Mouse (Mus musculus): ENCODE data around the gene Xrn2. TPM values are rescaled to one million over a fixed set of nuclear protein-coding genes. Genes with fewer than 3 reads are reported as not detected.
"Not testable (repeated sequence)": the region's sequence is repeated elsewhere in the genome, so short reads cannot be mapped to it uniquely, and the experiment has no call there.

Gene Xrn2
- polyA plus RNA-seq, 1 experiment = 46.2 TPM

DNA sequence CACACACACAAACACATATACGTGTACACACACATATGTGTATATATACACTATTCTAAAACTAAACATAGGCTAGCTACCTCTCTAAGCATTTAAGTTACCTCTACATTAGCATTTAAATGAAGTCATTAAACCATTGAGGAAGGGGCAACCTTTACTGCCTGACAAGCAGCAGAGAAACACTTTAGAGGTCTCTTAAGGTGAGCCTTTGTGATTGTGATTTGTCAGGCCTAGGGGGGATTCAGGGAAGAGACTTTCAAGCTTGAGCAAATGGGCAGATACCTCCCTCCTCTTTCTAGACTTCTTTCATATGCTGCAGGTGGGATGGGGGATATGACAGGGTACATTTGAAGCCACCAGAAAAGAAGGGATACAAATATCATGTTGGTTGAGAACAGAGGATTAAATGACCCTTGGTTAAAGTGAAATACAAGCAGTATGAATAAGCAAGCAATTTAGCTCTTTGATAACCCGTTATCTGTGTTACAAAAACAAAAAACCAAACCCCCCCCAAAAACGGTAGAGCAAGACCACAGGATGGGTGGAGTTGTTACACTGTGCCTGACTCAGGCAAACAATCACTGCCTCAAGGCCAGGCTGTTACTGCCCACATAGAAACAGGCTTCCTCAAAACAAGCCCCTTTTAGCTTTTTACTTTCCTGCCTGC is 1.2 kb upstream of the Xrn2 start:
- Histone ChIP-seq H3K27me3 (ENCODE audit: control insufficient read depth, insufficient read depth, insufficient read length) (no peaks in the 10 kb centered on the region), H3K79me2 (ENCODE audit: control insufficient read depth, insufficient read depth) (peaks cover 44% of the 10 kb centered on the region), H3K4me3 (ENCODE audit: insufficient read depth, poor library complexity, severe bottlenecking) (peak overlapping the region; percentile 80), H3K36me3 (ENCODE audit: control insufficient read depth, insufficient read depth) (peaks cover 16% of the 10 kb centered on the region), H3K79me3 (ENCODE audit: low read depth) (peaks cover 30% of the 10 kb centered on the region), H3ac (ENCODE audit: control insufficient read depth, insufficient read length, low read depth) (peak overlapping the region; percentile 63)
- no peak for TF ChIP-seq MYOD1 (IDR thresholded peaks at IDR 0.05; ENCODE audit: control insufficient read depth, insufficient read length, low read depth)
- no peak for TF ChIP-seq USF1 (IDR thresholded peaks at IDR 0.05; ENCODE audit: low read depth)
- no peak for TF ChIP-seq FOSL1 (IDR thresholded peaks at IDR 0.05; ENCODE audit: insufficient read depth, low read length, poor library complexity, severe bottlenecking)
- no peak for TF ChIP-seq MAX (IDR thresholded peaks at IDR 0.05)
- TF ChIP-seq MYOG (IDR thresholded peaks at IDR 0.05; ENCODE audit: control insufficient read depth, extremely low read depth, insufficient read length) = no peak
- TF ChIP-seq CEBPB (IDR thresholded peaks at IDR 0.05; ENCODE audit: low read depth) = no peak
- no peak for TF ChIP-seq CTCF (IDR thresholded peaks at IDR 0.05; ENCODE audit: control insufficient read depth, insufficient read depth, insufficient read length)

DNA sequence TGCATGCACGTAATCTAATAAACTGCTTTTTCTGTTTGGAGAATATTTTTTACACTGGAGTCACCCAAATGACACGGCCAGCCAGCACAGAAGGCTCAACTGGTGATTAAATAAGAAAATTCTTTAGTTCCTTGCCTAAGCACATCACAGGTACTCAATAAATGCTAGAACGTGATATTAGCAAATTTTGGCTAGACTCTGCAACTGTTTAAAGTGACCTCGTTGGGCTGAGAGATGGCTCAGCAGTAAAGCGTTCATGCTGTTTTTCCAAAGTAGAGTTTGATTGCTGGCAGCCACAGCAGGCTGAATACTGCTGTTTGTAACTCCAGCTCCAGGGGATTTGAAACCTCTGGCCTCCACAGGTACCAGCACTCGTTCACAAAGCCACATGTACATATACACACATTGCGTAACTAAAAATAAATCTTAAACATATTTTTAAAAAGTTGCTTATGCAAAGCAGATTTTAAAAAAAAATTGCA is 614 bp upstream of the Xrn2 start:
- Histone ChIP-seq H3K36me3 (ENCODE audit: control insufficient read depth, insufficient read depth) (peaks cover 17% of the 10 kb centered on the region), H3K79me3 (ENCODE audit: low read depth) (peaks cover 36% of the 10 kb centered on the region), H3ac (ENCODE audit: control insufficient read depth, insufficient read length, low read depth) (peak overlapping the region; percentile 72), H3K4me3 (ENCODE audit: insufficient read depth, poor library complexity, severe bottlenecking) (peak overlapping the region; percentile 80), H3K27me3 (ENCODE audit: control insufficient read depth, insufficient read depth, insufficient read length) (no peaks in the 10 kb centered on the region), H3K79me2 (ENCODE audit: control insufficient read depth, insufficient read depth) (peaks cover 49% of the 10 kb centered on the region)
- TF ChIP-seq CEBPB (IDR thresholded peaks at IDR 0.05; ENCODE audit: low read depth) = peak; percentile 41
- TF ChIP-seq USF1 (IDR thresholded peaks at IDR 0.05; ENCODE audit: low read depth) = no peak
- TF ChIP-seq FOSL1 (IDR thresholded peaks at IDR 0.05; ENCODE audit: insufficient read depth, low read length, poor library complexity, severe bottlenecking) = no peak
- TF ChIP-seq MYOG (IDR thresholded peaks at IDR 0.05; ENCODE audit: control insufficient read depth, extremely low read depth, insufficient read length) = no peak

DNA sequence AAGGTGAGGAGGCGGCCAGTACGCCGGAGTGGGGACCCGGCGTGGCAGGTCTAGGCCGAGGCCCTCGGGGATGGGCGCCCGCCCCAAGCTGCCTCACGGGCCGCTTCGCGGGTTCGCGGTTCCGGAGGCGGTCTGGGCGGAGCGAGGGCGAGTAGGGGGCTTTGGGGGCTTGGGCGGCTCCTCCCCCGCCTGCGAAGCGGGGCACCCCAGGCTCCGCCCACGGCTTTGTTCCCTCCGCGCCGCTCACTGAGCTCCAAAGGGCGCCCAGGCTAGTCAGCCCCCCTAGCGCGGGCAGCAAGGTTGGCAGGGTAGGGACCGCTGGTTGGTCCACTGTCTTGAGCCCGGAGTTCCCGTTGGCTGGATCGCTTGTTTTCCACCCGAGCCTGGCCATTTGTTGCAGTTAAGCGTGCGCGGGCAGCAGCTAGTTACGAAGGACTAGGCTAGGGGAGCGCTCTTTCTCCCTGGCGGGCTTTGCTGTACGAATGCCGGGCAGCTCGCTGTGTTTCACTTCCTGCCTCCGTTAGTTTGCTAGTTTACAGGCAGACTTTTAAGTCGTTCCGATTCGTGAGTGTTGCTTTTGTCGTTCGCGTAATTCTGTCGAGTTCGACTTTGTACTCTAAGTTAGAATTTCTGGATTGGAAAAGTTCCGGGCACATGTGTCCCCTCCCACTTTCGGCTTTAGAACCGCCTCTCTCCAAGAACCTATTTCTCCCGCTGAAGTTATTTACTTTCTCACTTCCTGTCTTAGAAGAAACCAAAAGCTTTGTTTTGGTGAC is 586 bp downstream of the Xrn2 start:
- Histone ChIP-seq H3ac (ENCODE audit: control insufficient read depth, insufficient read length, low read depth) (peak overlapping the region; percentile 99), H3K4me3 (ENCODE audit: insufficient read depth, poor library complexity, severe bottlenecking) (peak overlapping the region; percentile 80), H3K36me3 (ENCODE audit: control insufficient read depth, insufficient read depth) (peaks cover 17% of the 10 kb centered on the region), H3K79me2 (ENCODE audit: control insufficient read depth, insufficient read depth) (peaks cover 61% of the 10 kb centered on the region), H3K79me3 (ENCODE audit: low read depth) (peaks cover 48% of the 10 kb centered on the region), H3K27me3 (ENCODE audit: control insufficient read depth, insufficient read depth, insufficient read length) (no peaks in the 10 kb centered on the region)
- TF ChIP-seq CTCF (IDR thresholded peaks at IDR 0.05; ENCODE audit: control insufficient read depth, insufficient read depth, insufficient read length) = no peak
- TF ChIP-seq CEBPB (IDR thresholded peaks at IDR 0.05; ENCODE audit: low read depth) = no peak
- TF ChIP-seq USF1 (IDR thresholded peaks at IDR 0.05; ENCODE audit: low read depth) = no peak
- no peak for TF ChIP-seq FOSL1 (IDR thresholded peaks at IDR 0.05; ENCODE audit: insufficient read depth, low read length, poor library complexity, severe bottlenecking)
- no peak for TF ChIP-seq MYOG (IDR thresholded peaks at IDR 0.05; ENCODE audit: control insufficient read depth, extremely low read depth, insufficient read length)
- no peak for TF ChIP-seq MAX (IDR thresholded peaks at IDR 0.05)
- TF ChIP-seq MYOD1 (IDR thresholded peaks at IDR 0.05; ENCODE audit: control insufficient read depth, insufficient read length, low read depth) = no peak

- peaks cover 57% of the 10 kb centered on the region for H3K79me3 ChIP-seq (ENCODE audit: low read depth)
- H3K36me3 ChIP-seq (ENCODE audit: control insufficient read depth, insufficient read depth) = peaks cover 17% of the 10 kb centered on the region
- no peak overlapping the region for H3ac ChIP-seq (ENCODE audit: control insufficient read depth, insufficient read length, low read depth)
- no peaks in the 10 kb centered on the region for H3K27me3 ChIP-seq (ENCODE audit: control insufficient read depth, insufficient read depth, insufficient read length)
- TF ChIP-seq FOSL1 (IDR thresholded peaks at IDR 0.05; ENCODE audit: insufficient read depth, low read length, poor library complexity, severe bottlenecking) (no peak), MYOG (IDR thresholded peaks at IDR 0.05; ENCODE audit: control insufficient read depth, extremely low read depth, insufficient read length) (no peak), USF1 (IDR thresholded peaks at IDR 0.05; ENCODE audit: low read depth) (no peak), MAX (IDR thresholded peaks at IDR 0.05) (no peak), CTCF (IDR thresholded peaks at IDR 0.05; ENCODE audit: control insufficient read depth, insufficient read depth, insufficient read length) (no peak), CEBPB (IDR thresholded peaks at IDR 0.05; ENCODE audit: low read depth) (no peak), MYOD1 (IDR thresholded peaks at IDR 0.05; ENCODE audit: control insufficient read depth, insufficient read length, low read depth) (no peak)
- H3K79me2 ChIP-seq (ENCODE audit: control insufficient read depth, insufficient read depth) = peaks cover 70% of the 10 kb centered on the region
- peak overlapping the region; percentile 80 for H3K4me3 ChIP-seq (ENCODE audit: insufficient read depth, poor library complexity, severe bottlenecking)
These were observed 1.5 kb downstream of the Xrn2 start for GRCm38 (mm10) chr2:147014101-147014886.

DNA sequence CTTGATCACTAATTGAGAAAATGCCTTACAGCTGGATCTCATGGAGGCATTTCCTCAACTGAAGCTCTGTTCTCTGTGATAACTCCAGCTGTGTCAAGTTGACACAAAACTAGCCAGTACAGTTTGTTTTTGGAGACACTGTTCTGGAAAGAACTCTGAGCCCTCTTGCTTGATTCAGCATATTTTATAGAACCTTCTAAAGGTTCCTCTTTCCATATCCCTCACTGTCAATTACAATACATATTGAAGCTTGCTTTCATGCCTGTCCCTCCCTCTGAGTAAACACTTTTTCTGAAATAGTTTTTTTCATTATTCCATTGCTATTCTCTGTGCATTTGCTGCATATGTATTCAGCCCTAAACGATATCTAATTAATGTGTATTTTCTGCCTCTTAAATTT is 9.2 kb downstream of the Xrn2 start:
- peaks cover 84% of the 10 kb centered on the region for H3K79me3 ChIP-seq (ENCODE audit: low read depth)
- not testable (repeated sequence) for H3K27me3 ChIP-seq (ENCODE audit: control insufficient read depth, insufficient read depth, insufficient read length); H3ac ChIP-seq (ENCODE audit: control insufficient read depth, insufficient read length, low read depth); H3K4me3 ChIP-seq (ENCODE audit: insufficient read depth, poor library complexity, severe bottlenecking)
- peaks cover 93% of the 10 kb centered on the region for H3K79me2 ChIP-seq (ENCODE audit: control insufficient read depth, insufficient read depth)
- peaks cover 31% of the 10 kb centered on the region for H3K36me3 ChIP-seq (ENCODE audit: control insufficient read depth, insufficient read depth)
